Mouse (Mus musculus) cerebellum, adult (tissue): ENCODE results near the gene Rbx1.

Experiments
- ATAC-seq: cut with Nextera tagmentation; 2 replicates; pipeline ENCODE4 v1.9.2; 2017; ENCODE audit warnings: mild to moderate bottlenecking, moderate library complexity, mixed read lengths; ENCODE audit not compliant: insufficient number of reproducible peaks, low FRiP score, low TSS enrichment

Gene Rbx1

GRCm38 (mm10) chr15:81482966-81483365 lies 16.9 kb downstream of the Rbx1 start:
- no peak for ATAC-seq

- no peak for ATAC-seq
Observed at GRCm38 (mm10) chr15:81483691-81484090, 17.6 kb downstream of the Rbx1 start.

- ATAC-seq = no peak
Observed at GRCm38 (mm10) chr15:81485483-81485882, 19.4 kb downstream of the Rbx1 start.

GRCm38 (mm10) chr15:81503466-81503865 lies 37.4 kb downstream of the Rbx1 start:
- ATAC-seq = no peak

GRCm38 (mm10) chr15:81503995-81504394 lies 37.9 kb downstream of the Rbx1 start:
- ATAC-seq = no peak

- no peak for ATAC-seq
Observed at GRCm38 (mm10) chr15:81507201-81507600, 41.1 kb downstream of the Rbx1 start.

GRCm38 (mm10) chr15:81510621-81511020 lies 44.5 kb downstream of the Rbx1 start:
- no peak for ATAC-seq

- ATAC-seq = no peak
Observed at GRCm38 (mm10) chr15:81511601-81512261, 45.6 kb downstream of the Rbx1 start.

GRCm38 (mm10) chr15:81514111-81514971 lies 48.2 kb downstream of the Rbx1 start:
- 0 out of 2 replicates have a peak, but pooled peaks have one; percentile 20 for ATAC-seq

- no peak for ATAC-seq
Observed at GRCm38 (mm10) chr15:81515221-81515620, 49.1 kb downstream of the Rbx1 start.

GRCm38 (mm10) chr15:81518031-81518430 lies 51.9 kb downstream of the Rbx1 start:
- no peak for ATAC-seq

- no peak for ATAC-seq
Observed at GRCm38 (mm10) chr15:81518761-81519160, 52.7 kb downstream of the Rbx1 start.

- peak; percentile 42; the same call in 1 of the 2 replicates for ATAC-seq
Observed at GRCm38 (mm10) chr15:81522036-81522751, 56.1 kb downstream of the Rbx1 start.

GRCm38 (mm10) chr15:81522761-81523168 lies 56.7 kb downstream of the Rbx1 start:
- ATAC-seq = peak; percentile 15; the same call in 1 of the 2 replicates

GRCm38 (mm10) chr15:81523169-81523871 lies 57.2 kb downstream of the Rbx1 start:
- ATAC-seq = peak; percentile 82; the same call in 1 of the 2 replicates

- no peak for ATAC-seq
Observed at GRCm38 (mm10) chr15:81523901-81524300, 57.8 kb downstream of the Rbx1 start.
